Mouse (Mus musculus): ENCODE data around the gene Rmdn2.

DNA sequence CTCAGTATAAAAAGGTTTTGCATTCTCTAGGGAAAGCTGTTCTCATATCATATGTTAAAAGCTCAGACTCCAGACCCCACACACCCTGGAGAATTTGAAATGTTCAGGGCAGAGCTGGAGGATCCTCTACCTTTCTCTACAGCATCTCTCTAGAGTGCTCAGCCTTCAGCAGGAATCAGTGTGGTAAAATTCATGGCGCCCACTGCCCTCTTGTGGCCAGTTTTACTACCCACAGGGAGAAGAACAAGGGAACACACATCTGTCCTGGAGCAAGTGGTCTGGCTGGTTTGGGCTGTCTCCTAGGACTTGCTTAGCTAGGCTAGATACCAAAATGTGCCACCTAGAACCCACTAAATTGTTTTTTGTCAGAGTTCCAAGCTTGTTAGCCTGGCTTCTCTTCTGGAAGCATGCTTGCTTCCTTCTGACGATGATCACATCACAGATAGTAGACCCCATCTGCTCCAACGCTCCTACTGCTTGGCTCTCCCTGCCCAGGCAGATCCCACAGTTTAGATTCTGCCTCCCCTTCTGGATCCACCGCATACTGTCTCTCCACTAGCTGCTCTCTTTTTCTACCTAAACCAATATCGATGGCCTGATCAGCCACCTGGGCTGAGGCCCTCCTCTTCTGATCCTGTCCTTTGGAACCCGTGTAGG is 31.3 kb upstream of the Rmdn2 start:
- TF ChIP-seq CTCF (IDR thresholded peaks at IDR 0.05; ENCODE audit: control insufficient read depth, insufficient read depth, insufficient replicate concordance, low read depth, low read length) (peak; percentile 46; the same call in 1 of the 2 replicates), POLR2A (IDR thresholded peaks at IDR 0.05; ENCODE audit: control insufficient read depth, low read depth, low read length) (no peak)
